Mouse (Mus musculus) retina, postnatal 7 days (tissue): Measurements from ENCODE around the gene Galnt18.

Experiments
- DNase-seq: peaks from one replicate; pipeline ENCODE4 v3.0.0-alpha.2; 2012; ENCODE audit warnings: low read depth, low spot score

Galnt18 gene

GRCm38 (mm10) chr7:111771251-111771801, 8.5 kb downstream of the Galnt18 start:
- no peak for DNase-seq

DNA sequence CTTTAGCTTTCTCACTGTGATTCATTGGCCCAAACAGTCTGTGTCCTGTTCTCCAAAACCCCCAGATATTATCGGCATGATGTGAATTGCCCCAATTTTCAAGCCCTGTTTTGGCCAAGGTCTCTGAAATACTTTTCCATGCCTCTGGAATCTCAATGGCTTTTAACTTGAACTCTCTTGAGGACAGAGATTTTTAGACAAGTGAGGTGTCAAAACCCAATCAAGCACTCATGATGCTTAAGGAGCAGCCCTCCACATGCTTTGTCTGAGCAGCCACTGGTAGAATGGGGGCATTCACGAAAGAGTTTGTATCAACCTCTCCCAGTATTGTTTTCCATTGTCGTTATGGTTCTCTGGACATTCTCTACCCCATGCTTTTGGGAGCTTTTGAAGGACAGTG, 9.2 kb downstream of the Galnt18 start:
- DNase-seq: no peak

DNA sequence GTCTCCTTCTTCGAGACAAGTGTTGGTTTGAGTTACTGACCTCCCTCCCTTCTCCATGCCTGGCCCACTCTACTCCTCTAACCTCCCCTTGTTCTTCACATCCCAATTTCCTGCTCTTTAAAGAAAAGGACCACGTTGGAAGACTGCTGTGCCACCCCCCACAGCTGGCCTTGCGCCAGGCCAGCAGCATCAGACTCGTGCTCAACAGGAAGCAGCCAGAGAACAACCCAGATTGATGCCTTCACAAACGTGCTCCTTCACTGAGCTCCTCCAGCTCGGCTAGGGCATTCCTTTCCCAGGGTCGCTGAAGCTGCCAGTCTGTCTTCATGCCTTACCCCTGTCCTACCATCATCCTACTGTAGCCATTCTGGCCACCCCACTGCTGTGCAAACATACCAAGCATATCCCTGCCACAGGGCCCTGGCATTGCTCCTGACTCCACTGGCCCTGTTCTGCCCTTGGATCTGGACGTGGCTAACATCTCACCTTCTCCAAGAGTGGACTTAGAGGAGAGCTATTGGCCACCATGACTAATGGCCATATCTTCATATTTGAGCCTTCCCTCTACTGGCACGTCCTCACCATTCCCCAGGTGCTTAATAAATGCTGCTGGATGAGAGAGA, 13.5 kb downstream of the Galnt18 start:
- DNase-seq: no peak

DNA sequence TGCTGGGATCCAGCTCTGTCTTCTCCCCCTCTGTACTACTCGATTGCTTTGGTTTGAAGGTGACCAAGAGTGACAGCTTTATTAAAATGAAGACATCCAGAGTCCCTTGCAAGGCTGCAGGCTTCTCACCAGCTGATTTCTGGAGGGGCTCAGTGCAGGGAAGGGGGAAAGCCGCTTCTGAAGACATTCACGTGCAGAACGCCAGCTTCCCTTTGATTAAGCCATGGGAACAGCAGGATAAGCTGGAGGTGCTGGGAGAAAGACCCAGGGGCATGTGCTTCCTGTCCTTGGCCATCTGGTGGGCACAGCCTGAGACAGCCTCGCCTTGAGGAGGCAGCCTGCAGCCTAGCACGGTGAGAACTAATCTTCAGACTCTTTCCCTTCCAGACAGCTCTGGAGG, 17.0 kb downstream of the Galnt18 start:
- peak; percentile 23 for DNase-seq

GRCm38 (mm10) chr7:111748571-111749071, 31.2 kb downstream of the Galnt18 start:
- no peak for DNase-seq

DNA sequence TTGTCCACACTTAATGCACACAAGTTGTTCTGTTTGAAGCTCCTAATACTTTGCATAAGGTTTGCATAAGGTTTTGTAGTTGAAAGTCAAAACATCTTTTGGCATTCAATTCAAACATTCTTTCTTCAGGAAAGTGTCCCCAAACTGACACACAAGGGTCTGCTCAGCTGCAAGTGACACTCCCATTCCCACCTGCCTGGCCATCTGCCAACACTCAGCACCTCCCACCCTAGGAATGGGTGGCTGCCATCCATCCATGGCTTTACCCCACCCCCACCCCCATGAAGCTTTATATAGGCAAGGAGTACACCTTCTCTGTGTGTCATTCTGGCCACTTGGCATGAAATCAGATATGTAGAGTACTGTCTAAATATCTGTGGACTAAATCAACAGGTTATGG, 35.0 kb downstream of the Galnt18 start:
- no peak for DNase-seq

DNA sequence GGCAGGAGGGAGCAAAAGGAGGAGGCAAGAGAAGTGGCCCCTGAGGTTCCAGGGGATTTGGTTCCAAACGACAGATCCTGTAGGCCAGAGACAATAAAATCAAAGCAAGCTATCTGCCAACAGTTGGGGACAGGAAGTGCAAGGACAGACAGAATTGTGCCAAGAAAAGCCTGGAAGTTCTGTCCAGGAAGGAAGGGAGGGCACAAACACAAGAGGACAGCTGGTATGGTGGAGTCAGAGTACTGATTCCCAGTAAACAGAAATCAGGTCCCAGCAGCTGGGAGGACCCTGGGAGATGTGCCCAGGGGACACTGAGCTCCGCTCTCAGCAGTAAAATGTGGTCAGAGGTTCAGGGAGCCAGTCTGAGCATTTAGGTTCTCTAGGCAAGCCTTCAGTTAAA, 38.2 kb downstream of the Galnt18 start:
- no peak for DNase-seq

GRCm38 (mm10) chr7:111740091-111740490, 39.7 kb downstream of the Galnt18 start:
- DNase-seq: no peak

GRCm38 (mm10) chr7:111739371-111739765, 40.4 kb downstream of the Galnt18 start:
- DNase-seq: no peak

GRCm38 (mm10) chr7:111738456-111739370, 41.1 kb downstream of the Galnt18 start:
- DNase-seq: no peak

GRCm38 (mm10) chr7:111737426-111737825, 42.4 kb downstream of the Galnt18 start:
- no peak for DNase-seq

DNA sequence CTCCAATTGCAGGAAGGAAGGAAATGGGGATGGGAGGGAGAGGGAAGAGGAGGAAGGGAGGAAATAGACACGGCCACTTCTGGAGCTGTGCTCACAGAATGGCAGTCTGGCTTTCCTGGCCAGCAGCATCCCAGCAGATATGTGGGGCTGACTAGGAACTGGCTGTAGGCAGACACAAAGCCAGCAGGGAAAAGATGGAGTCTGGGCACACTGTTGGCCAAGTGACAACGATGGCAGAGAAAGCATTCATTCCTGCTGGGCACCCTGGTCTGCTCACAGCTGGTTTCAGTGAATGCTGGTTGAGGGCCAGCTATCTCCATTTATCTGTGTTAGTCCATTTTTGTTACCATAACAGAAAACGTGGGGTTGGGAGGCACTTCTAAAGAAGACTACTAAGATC, 43.4 kb downstream of the Galnt18 start:
- DNase-seq: no peak

DNA sequence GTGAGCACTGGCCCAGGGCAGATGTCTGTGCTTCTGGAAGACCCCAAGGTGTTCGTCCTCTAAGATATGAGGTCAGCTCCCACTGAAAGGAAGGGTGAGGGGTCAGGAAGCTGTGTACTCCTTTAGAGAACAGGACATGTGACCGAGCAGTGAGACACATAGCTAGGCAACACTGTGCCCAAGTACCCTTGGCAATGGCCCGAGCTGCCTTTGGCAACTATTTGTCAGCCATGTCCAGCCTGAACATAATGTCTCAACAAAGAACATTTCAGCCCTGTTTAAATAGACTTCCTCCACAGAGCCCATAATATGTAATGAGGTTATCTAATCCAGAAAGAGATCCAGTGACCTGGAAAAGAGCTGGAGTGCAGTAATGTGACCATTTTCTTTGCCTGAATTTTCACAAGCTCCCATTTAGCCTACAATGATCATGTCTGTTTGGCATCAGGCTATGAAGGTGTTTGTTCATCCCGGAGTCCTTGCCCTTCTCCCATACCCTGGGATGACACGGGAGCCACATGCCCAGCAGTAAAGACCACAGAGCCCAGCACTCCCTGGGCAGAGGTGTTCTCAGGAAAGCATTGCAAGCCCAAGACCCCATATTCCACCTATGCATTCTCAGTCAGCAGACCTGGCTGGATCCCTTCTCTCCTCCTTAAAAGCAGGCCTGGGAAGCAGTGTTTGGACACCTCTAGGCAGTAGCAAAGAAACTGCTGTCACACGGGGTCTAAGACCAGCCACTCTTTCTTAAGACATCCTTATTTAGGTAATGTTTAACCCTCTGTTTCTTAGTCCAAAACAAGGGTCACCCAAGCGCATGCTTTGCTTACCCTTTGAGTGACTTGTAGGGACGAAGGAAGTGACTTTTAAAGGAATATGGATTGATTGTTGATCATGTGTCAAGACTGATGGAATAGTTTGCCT, 49.2 kb downstream of the Galnt18 start:
- no peak for DNase-seq

- no peak for DNase-seq
Measured at GRCm38 (mm10) chr7:111726928-111727327, 52.8 kb downstream of the Galnt18 start.

GRCm38 (mm10) chr7:111724730-111725129, 55.0 kb downstream of the Galnt18 start:
- DNase-seq: no peak

DNA sequence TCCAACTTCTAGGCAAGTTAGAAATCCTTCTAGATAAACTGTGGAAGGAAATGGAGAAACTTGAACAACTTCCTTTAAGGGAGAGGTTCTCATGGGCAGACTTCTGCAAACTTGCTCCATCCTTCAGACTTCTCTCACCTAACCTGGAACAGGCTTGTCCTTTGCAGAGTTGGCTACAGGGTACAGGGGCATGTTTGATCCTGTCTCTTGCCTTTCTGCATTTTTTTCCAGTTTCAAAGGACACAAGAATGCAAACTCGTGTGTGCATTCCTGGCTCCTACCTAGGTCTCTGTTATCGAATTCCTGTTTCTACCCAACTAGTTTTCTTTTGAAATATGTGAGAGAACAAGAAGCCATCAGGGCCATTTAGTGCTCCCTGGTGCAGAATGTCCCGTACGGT, 55.8 kb downstream of the Galnt18 start:
- no peak for DNase-seq

GRCm38 (mm10) chr7:111721308-111721698, 58.5 kb downstream of the Galnt18 start:
- DNase-seq: no peak

DNA sequence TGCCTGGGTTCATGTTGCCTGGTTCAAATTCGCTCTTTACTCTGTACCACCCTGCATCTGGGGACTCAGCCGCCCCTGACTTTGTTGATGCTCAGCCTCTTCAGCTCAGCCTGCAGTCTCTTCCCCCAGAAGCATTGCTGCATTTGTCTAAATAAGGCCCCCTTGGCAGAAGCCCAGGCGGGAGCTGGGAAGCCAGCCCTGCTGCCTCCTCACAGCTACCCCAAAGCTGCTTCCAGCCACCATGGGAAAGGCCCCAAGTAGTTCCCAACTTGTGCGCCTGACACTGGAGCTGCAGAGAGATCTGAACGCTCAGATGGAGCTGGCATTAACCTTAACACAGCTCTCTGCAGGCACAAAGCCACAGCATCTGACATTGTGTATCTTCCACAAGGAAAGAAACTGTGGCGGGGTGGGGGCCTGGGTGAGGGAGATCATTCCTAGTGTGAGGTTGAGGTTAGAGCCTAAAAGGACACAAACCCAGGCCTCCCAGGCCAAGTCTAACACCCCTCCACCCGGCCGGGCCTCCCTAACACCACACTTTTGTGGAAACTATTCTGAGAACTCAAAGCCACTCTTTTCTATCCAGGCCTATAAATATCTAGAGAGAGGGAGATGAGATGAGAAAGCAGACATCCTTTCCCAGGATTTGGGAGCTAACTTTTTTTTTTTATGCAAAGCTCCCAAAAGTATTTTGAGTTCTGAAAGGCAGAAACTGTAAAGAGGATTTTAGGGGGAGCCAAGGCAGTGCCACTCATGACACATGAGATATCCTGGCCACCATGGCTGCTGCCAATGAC, 59.1 kb downstream of the Galnt18 start:
- DNase-seq: no peak

GRCm38 (mm10) chr7:111718900-111719299, 60.9 kb downstream of the Galnt18 start:
- DNase-seq: no peak

DNA sequence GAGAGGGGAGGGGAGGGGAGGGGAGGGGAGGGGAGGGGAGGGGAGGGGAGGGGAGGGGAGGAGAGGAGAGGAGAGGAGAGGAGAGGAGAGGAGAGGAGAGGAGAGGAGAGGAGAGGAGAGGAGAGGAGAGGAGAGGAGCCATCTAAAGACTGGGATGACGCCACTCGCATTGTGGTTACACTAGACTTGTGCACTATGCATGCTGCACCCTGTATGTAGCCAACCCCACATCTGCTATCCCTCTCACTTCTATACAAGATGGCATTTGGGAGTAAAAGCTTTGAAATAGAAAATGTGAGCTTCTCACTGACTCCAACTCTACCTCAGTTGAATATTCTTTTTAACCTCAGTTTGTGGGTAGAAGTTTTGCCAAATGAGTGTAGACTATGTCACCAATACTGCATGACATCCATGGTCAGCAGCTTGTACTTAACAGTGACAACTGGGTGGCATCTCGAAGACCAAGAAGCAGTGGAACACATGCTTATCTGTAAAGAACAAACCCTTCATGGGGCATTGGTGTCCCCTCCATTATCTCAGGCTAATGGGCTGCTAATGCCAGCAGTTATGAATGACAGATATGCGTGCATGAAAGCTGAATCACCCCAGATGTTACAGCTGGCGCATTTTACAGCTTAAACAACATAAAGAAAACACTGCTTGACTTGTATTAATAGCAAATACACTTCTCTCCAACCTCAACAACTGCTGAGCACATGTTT, 65.0 kb downstream of the Galnt18 start:
- DNase-seq: no peak
